Mouse (Mus musculus): ENCODE data around the gene Cd4.

DNA sequence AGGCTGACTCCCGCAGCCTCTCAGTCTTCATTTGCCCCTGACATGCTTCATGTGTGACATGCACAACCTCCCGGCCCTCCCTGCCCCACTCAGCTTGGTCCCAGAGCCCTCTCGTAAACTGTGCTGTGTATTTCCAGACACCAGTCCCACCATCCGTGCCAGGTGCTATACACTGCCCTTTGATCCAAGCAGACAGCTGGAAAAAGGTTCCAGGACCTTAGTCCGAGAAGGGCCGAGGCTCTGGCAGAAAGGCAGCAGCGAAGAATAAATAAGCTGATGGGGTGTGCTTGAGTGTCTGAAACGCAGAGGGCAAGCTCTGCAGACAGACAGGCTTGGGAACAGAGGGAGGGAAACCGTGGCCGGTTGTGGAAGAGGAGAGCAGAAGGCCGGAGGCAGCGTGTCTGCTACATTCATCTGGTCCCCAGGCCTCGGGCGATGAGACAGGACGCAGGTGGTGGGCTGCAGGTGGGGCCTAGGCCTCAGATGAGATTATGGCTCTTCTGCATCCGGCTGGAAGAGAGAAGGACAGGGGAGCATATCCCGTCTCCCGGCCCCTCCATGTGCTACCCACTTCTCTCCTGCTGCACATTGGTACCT is 22.2 kb downstream of the Cd4 start:
- TF ChIP-seq CTCF (IDR thresholded peaks at IDR 0.05; ENCODE audit: borderline replicate concordance, insufficient read depth, low read length) (no peak), POLR2A (IDR thresholded peaks at IDR 0.05; ENCODE audit: low read depth, low read length) (no peak)
